Mouse (Mus musculus) ES-Bruce4 (cell line): ENCODE data around the gene Rnf187. TPM values are rescaled to one million over a fixed set of nuclear protein-coding genes. Genes with fewer than 3 reads are reported as not detected.
A peak's percentile ranks its signal among the peaks of the same experiment; 100 is the strongest.

Source experiments
- H3K27ac ChIP-seq: 2 replicates; pipeline ENCODE4 v1.5.1; 2012; ENCODE audit warnings: low read length, inconsistent platforms; ENCODE audit not compliant: insufficient read depth
- H3K27me3 ChIP-seq: 2 replicates; pipeline ENCODE4 v1.6.1; 2012; ENCODE audit warnings: mild to moderate bottlenecking, low read length, inconsistent platforms; ENCODE audit not compliant: control insufficient read depth, poor library complexity, insufficient read depth, severe bottlenecking
- H3K36me3 ChIP-seq: 2 replicates; pipeline ENCODE4 v1.6.1; 2012; ENCODE audit warnings: inconsistent platforms, mild to moderate bottlenecking, low read length, moderate library complexity; ENCODE audit not compliant: control insufficient read depth, poor library complexity, insufficient read depth, severe bottlenecking
- H3K4me1 ChIP-seq: one replicate; pipeline ENCODE4 v1.8.1; 2011; ENCODE audit warnings: low read length; ENCODE audit not compliant: control insufficient read depth, insufficient read depth
- H3K4me3 ChIP-seq: 2 replicates; pipeline ENCODE4 v1.5.1; 2011; ENCODE audit warnings: low read depth, mild to moderate bottlenecking, low read length
- H3K9ac ChIP-seq: 2 replicates; pipeline ENCODE4 v1.6.1; 2012; ENCODE audit warnings: low read depth, mild to moderate bottlenecking, inconsistent platforms; ENCODE audit not compliant: poor library complexity, severe bottlenecking
- H3K9me3 ChIP-seq: replicated peaks from 2 replicates; pipeline ENCODE4 v1.6.1; 2012; ENCODE audit warnings: mild to moderate bottlenecking, low read length, inconsistent platforms; ENCODE audit not compliant: control insufficient read depth, poor library complexity, insufficient read depth, severe bottlenecking
- CTCF ChIP-seq: IDR thresholded peaks from one replicate; pipeline ENCODE4 v1.8.1; 2011; ENCODE audit warnings: low read depth, low read length
- EP300 ChIP-seq: IDR thresholded peaks from 2 replicates; pipeline ENCODE4 v1.6.1; 2011; ENCODE audit warnings: low read depth, low read length; ENCODE audit not compliant: insufficient read depth
- POLR2A ChIP-seq: IDR thresholded peaks from one replicate; pipeline ENCODE4 v1.8.1; 2011; ENCODE audit warnings: low read length; ENCODE audit not compliant: insufficient read depth
- polyA plus RNA-seq: library from polyadenylated mRNA; stranded (reverse); fragments of >200 nt; gene quantifications from 2 replicates; pipeline ENCODE4 v1.2.4, GENCODE M21; 2011; ENCODE audit warnings: low read depth; ENCODE audit not compliant: missing spikeins, insufficient read depth, insufficient read length

Gene Rnf187
- polyA plus RNA-seq, 1 experiment = 105 TPM

DNA sequence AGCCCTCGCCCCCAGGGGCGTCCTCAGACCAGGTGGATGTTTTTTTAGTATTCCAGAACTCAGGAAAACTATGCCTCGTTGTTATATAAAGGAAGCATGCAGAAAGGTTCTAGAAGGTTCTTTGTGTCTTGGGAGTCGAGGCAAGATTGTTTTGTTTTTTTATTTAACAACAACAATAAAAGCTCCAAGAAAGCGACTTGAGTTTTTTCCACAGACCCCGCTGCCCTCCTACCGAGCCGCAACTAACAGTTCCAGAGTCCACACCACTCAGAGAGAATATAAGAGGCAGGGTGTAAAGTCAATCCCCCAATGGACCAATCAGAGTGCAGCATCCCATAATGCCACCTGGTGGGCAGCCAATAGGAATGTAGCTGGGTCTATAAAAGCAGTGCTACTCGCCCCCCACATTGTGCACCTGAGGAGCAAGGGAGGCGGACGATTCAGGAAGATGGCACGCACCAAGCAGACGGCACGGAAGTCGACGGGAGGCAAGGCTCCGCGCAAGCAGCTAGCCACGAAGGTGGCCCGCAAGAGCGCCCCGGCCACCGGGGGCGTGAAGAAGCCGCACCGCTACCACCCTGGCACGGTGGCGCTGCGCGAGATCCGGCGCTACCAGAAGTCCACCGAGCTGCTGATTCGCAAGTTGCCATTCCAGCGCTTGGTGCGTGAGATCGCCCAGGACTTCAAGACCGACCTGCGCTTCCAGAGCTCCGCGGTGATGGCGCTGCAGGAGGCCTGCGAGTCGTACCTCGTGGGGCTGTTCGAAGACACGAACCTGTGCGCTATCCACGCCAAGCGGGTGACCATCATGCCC is 22.9 kb upstream of the Rnf187 start:
- Histone ChIP-seq H3K27ac (no peak overlapping the region), H3K27me3 (no peaks in the 10 kb centered on the region), H3K36me3 (no peaks in the 10 kb centered on the region), H3K9me3 (peaks cover 6% of the 10 kb centered on the region), H3K9ac (no peak overlapping the region), H3K4me1 (no peaks in the 10 kb centered on the region), H3K4me3 (peak overlapping the region; percentile 13)
- TF ChIP-seq POLR2A (no peak), EP300 (no peak), CTCF (no peak)

DNA sequence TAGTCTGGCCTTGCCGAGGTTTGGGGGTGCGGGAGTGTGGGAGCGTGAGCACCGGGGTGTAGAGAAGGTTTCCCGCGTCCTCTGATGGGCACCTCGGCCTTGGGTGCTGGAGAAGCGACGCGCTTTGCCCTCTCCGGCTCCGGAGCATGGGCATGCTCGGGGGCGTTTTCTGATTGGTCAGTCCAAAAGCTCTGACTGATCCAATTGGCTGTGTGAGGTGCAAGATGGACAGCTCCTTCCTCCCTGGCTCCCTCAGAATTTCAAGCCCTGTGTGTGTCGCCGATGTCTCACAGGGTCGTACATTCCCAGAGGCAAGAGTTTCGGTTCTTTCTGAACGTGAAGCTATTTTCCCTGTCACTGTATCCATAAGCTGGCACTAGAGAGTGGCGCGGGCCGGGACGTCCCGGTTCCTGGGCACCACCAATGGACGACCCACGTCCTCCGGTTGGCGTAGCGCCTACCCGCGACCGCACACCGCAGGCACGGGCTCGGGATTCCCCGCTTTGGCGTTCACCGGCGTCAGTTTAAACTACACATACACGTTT is 21.3 kb upstream of the Rnf187 start:
- H3K4me3 ChIP-seq = peak overlapping the region; percentile 77
- H3K27me3 ChIP-seq = no peaks in the 10 kb centered on the region
- no peaks in the 10 kb centered on the region for H3K36me3 ChIP-seq
- H3K9ac ChIP-seq = peak overlapping the region; percentile 36; the same call in 1 of the 2 replicates
- no peak overlapping the region for H3K27ac ChIP-seq
- TF ChIP-seq CTCF (peak; percentile 31), POLR2A (no peak)
- peaks cover 6% of the 10 kb centered on the region for H3K9me3 ChIP-seq
- no peaks in the 10 kb centered on the region for H3K4me1 ChIP-seq

DNA sequence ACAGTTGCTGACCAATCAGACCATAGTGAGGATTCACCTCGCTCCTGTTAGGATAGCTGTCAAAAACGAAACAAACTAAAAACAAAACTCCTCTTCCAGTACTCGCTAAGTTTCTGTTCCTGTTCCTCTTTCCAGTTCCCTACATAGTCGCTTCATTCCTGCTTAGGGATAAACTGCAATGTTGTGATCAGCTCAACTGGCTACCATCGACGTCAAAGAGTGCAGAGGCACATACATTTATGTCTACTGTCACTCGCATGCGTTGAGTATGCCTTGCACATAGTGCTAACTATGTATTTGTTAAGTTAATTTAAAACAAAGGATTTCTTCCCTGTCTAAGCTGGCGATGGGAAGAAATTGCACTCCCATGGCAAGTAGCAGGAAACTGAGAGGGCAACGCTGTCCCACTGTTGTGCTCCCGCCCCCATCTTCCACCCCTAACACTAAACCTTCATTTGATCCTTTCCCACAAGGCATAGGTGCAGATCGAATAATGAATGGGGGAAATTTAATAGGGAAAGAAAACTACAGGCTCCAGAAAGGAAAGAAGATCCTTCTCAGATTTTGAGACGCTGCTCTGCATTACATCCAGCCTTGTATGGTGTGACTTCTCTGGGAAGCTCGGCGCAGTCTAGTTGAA is 20.6 kb upstream of the Rnf187 start:
- Histone ChIP-seq H3K9ac (0 out of 2 replicates have a peak overlapping the region, but pooled peaks have one; percentile 7), H3K27me3 (no peaks in the 10 kb centered on the region), H3K4me3 (no peak overlapping the region), H3K9me3 (peaks cover 6% of the 10 kb centered on the region), H3K4me1 (no peaks in the 10 kb centered on the region), H3K27ac (no peak overlapping the region), H3K36me3 (no peaks in the 10 kb centered on the region)
- TF ChIP-seq EP300 (no peak), CTCF (no peak), POLR2A (no peak)

DNA sequence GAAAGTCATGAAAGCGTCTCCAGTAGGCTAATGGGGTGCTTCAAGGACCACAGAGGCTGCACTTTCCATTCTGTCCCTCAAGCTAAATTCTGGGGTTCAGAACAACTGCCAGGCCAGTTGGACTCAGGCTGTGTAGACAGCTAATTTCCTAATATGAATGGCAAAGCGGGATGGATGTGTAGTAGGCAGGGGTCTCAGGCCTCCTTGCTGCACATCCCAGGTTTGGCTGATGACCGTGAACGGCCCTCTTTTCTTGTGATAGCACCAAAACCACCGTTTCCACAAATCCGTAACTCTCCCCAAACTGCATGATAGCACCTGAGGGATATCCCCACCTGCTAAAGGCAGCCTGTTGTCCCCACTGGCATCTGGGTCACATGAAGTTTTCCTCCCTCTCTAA is 19.8 kb upstream of the Rnf187 start:
- TF ChIP-seq CTCF = no peak
- no peak for TF ChIP-seq EP300
- no peak for TF ChIP-seq POLR2A
- no peak overlapping the region for H3K4me3 ChIP-seq

DNA sequence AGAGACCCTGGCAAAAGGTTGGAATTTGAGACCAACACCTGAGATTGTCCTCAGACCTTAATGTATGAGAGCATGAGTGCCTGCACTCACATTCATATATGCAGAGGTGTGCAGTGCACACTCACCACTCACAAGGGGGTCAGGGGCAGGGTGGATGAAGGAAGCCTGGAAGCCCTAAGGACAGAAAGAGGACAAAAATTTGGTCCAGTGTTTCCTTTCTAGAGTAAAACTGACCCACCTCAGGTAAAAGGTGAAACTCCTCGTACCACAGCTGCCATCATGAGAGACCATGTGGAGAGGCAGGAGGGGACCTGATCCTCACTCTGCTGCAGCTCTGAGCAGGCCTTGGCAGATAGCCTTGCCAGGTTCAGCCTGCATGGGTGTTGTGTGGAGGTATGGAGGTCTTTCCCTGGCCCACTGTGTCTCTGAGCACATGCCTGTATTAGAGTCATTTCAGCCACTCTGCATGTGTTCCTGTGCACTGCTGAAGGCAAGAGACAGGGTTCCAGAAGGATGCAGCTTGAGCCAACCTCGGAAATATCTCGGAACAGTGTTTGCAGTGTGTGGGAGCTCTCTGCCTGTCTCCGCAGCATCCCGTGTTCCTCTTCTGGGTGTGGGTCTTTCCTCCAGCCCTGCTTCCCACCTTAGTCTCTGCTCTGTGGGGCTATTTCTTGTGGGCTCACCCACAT is 18.7 kb upstream of the Rnf187 start:
- TF ChIP-seq POLR2A = no peak
- TF ChIP-seq EP300 = no peak
- no peak for TF ChIP-seq CTCF
- no peaks in the 10 kb centered on the region for H3K4me1 ChIP-seq
- no peaks in the 10 kb centered on the region for H3K36me3 ChIP-seq
- H3K27me3 ChIP-seq = no peaks in the 10 kb centered on the region
- H3K9ac ChIP-seq = no peak overlapping the region
- H3K9me3 ChIP-seq = peaks cover 6% of the 10 kb centered on the region
- H3K27ac ChIP-seq = no peak overlapping the region
- no peak overlapping the region for H3K4me3 ChIP-seq

More for the DNA sequence above, 19.8 kb upstream of the Rnf187 start:
- Histone ChIP-seq H3K36me3 (no peaks in the 10 kb centered on the region), H3K27me3 (no peaks in the 10 kb centered on the region), H3K27ac (no peak overlapping the region), H3K4me1 (no peaks in the 10 kb centered on the region), H3K9ac (no peak overlapping the region), H3K9me3 (peaks cover 6% of the 10 kb centered on the region)
